Mouse (Mus musculus) CH12.LX (cell line): ENCODE results near the gene Mybph. TPM values are rescaled to one million over a fixed set of nuclear protein-coding genes. Genes with fewer than 3 reads are reported as not detected.

Source experiments
- DNase-seq: peaks from one replicate; pipeline ENCODE4 v3.0.0-alpha.2; 2013; ENCODE audit errors: extremely low read depth
- H3K27ac ChIP-seq: 2 replicates; pipeline ENCODE4 v1.5.1; 2012; ENCODE audit warnings: low read depth, mild to moderate bottlenecking, control low read depth, moderate library complexity; ENCODE audit not compliant: insufficient read depth
- H3K27me3 ChIP-seq: replicated peaks from 2 replicates; pipeline ENCODE3; 2012; ENCODE audit warnings: inconsistent platforms
- H3K36me3 ChIP-seq, 2 experiments: replicated peaks in 1 of 2; 2 replicates each; pipeline versions ENCODE3 to v1.6.1; 2012; ENCODE audit warnings: inconsistent platforms in 1 of 2, low read length in 1 of 2, mild to moderate bottlenecking in 1 of 2, mixed read lengths in 1 of 2, moderate library complexity in 1 of 2; ENCODE audit not compliant: control insufficient read depth in 1 of 2, insufficient read depth in 1 of 2
- H3K4me1 ChIP-seq, 2 experiments: 2 replicates each; pipeline ENCODE4 v1.6.1; 2012; ENCODE audit warnings: inconsistent platforms in 1 of 2, moderate library complexity in 1 of 2; ENCODE audit not compliant: insufficient read depth in 2 of 2, control insufficient read depth in 1 of 2
- H3K4me2 ChIP-seq: 2 replicates; pipeline ENCODE4 v1.6.1; 2012; ENCODE audit warnings: low read depth, mild to moderate bottlenecking, control low read depth; ENCODE audit not compliant: poor library complexity, insufficient read depth, severe bottlenecking
- H3K4me3 ChIP-seq, 3 experiments: fragments of 150-350 bp in 1 of 3; sonication (generic) in 1 of 3; replicated peaks in 1 of 3; 2 replicates each; pipeline versions ENCODE3 to v1.5.1; 2011 to 2012; ENCODE audit warnings: low read depth in 2 of 3, low read length in 2 of 3, mild to moderate bottlenecking in 2 of 3, moderate library complexity in 2 of 3, control low read depth in 1 of 3, improper control_type of control experiment in 1 of 3, inconsistent platforms in 1 of 3, mixed read lengths in 1 of 3; ENCODE audit not compliant: poor library complexity in 1 of 3
- H3K79me2 ChIP-seq: replicated peaks from 2 replicates; pipeline ENCODE4 v1.6.1; 2012; ENCODE audit warnings: mild to moderate bottlenecking, moderate library complexity; ENCODE audit not compliant: control insufficient read depth, poor library complexity, insufficient read depth, severe bottlenecking; ENCODE audit errors: extremely low read depth
- H3K9ac ChIP-seq: 2 replicates; pipeline ENCODE4 v1.6.1; 2012; ENCODE audit warnings: low read depth, mild to moderate bottlenecking, control low read depth, moderate library complexity; ENCODE audit not compliant: insufficient read depth
- H3K9me3 ChIP-seq: replicated peaks from 2 replicates; pipeline ENCODE3; 2012; ENCODE audit warnings: low read length, inconsistent platforms, mixed read lengths
- BHLHE40 ChIP-seq: IDR thresholded peaks from 2 replicates; pipeline ENCODE4 v1.6.1; 2011; ENCODE audit warnings: mild to moderate bottlenecking, low read depth, low read length, improper control_type of control experiment
- CHD1 ChIP-seq: IDR thresholded peaks from 2 replicates; pipeline ENCODE4 v1.6.1; 2012; ENCODE audit warnings: low read depth, low read length, improper control_type of control experiment, inconsistent platforms
- E2F4 ChIP-seq: IDR thresholded peaks from 2 replicates; pipeline ENCODE4 v1.6.1; 2011; ENCODE audit warnings: low read depth, low read length, improper control_type of control experiment; ENCODE audit not compliant: insufficient replicate concordance
- HCFC1 ChIP-seq: IDR thresholded peaks from 2 replicates; pipeline ENCODE4 v1.6.1; 2012; ENCODE audit warnings: low read depth, mild to moderate bottlenecking, inconsistent platforms, low read length, improper control_type of control experiment
- IRF4 ChIP-seq: IDR thresholded peaks from 2 replicates; pipeline ENCODE4 v1.6.1; 2014; ENCODE audit warnings: low read depth, mild to moderate bottlenecking, inconsistent platforms, low read length, improper control_type of control experiment
- JUND ChIP-seq: conservative IDR thresholded peaks from 2 replicates; pipeline ENCODE4 v1.6.1; 2011; ENCODE audit warnings: low read depth, low read length, improper control_type of control experiment
- KAT2A ChIP-seq: IDR thresholded peaks from 2 replicates; pipeline ENCODE4 v1.6.1; 2012; ENCODE audit warnings: low read length, improper control_type of control experiment, inconsistent platforms; ENCODE audit not compliant: insufficient replicate concordance
- MAX ChIP-seq: IDR thresholded peaks from 2 replicates; pipeline ENCODE4 v1.6.1; 2011; ENCODE audit warnings: low read length, improper control_type of control experiment
- MAZ ChIP-seq: IDR thresholded peaks from 2 replicates; pipeline ENCODE4 v1.6.1; 2012; ENCODE audit warnings: low read depth, mild to moderate bottlenecking, inconsistent platforms, low read length, improper control_type of control experiment, moderate library complexity
- MEF2A ChIP-seq: IDR thresholded peaks from 2 replicates; pipeline ENCODE4 v1.6.1; 2014; ENCODE audit warnings: low read depth, mild to moderate bottlenecking, inconsistent platforms, low read length, improper control_type of control experiment, borderline replicate concordance
- MYC ChIP-seq: IDR thresholded peaks from 2 replicates; pipeline ENCODE4 v1.6.1; 2011; ENCODE audit warnings: low read depth, mild to moderate bottlenecking, improper control_type of control experiment, low read length
- NELFE ChIP-seq: IDR thresholded peaks from 2 replicates; pipeline ENCODE4 v1.6.1; 2011; ENCODE audit warnings: low read depth, low read length, improper control_type of control experiment
- NRF1 ChIP-seq: IDR thresholded peaks from 2 replicates; pipeline ENCODE4 v1.6.1; 2014; ENCODE audit warnings: low read depth, mild to moderate bottlenecking, inconsistent platforms, low read length, improper control_type of control experiment, moderate library complexity
- POLR2AphosphoS2 ChIP-seq: IDR thresholded peaks from 2 replicates; pipeline ENCODE4 v1.6.1; 2011; ENCODE audit warnings: low read depth, low read length, improper control_type of control experiment
- RAD21 ChIP-seq: IDR thresholded peaks from 2 replicates; pipeline ENCODE4 v1.6.1; 2011; ENCODE audit warnings: low read depth, mild to moderate bottlenecking, low read length, improper control_type of control experiment, moderate library complexity
- RCOR1 ChIP-seq: conservative IDR thresholded peaks from 2 replicates; pipeline ENCODE4 v1.6.1; 2012; ENCODE audit warnings: low read depth, mild to moderate bottlenecking, inconsistent platforms, low read length, improper control_type of control experiment
- SIN3A ChIP-seq: IDR thresholded peaks from 2 replicates; pipeline ENCODE4 v1.6.1; 2012; ENCODE audit warnings: low read length, improper control_type of control experiment, inconsistent platforms
- TBP ChIP-seq: conservative IDR thresholded peaks from 2 replicates; pipeline ENCODE4 v1.6.1; 2011; ENCODE audit warnings: low read depth, low read length, improper control_type of control experiment
- TCF12 ChIP-seq: IDR thresholded peaks from 2 replicates; pipeline ENCODE4 v1.6.1; 2014; ENCODE audit warnings: low read depth, mild to moderate bottlenecking, inconsistent platforms, low read length, improper control_type of control experiment
- USF1 ChIP-seq: IDR thresholded peaks from 2 replicates; pipeline ENCODE4 v1.6.1; 2014; ENCODE audit warnings: low read depth, mild to moderate bottlenecking, inconsistent platforms, low read length, improper control_type of control experiment
- USF2 ChIP-seq: conservative IDR thresholded peaks from 2 replicates; pipeline ENCODE4 v1.6.1; 2011; ENCODE audit warnings: low read depth, low read length, improper control_type of control experiment
- ZC3H11A ChIP-seq: IDR thresholded peaks from 2 replicates; pipeline ENCODE4 v1.6.1; 2012; ENCODE audit warnings: low read depth, mild to moderate bottlenecking, inconsistent platforms, low read length, improper control_type of control experiment
- ZKSCAN1 ChIP-seq: IDR thresholded peaks from 2 replicates; pipeline ENCODE4 v1.6.1; 2012; ENCODE audit warnings: low read depth, inconsistent platforms, low read length, improper control_type of control experiment, borderline replicate concordance
- ZMIZ1 ChIP-seq: IDR thresholded peaks from 2 replicates; pipeline ENCODE4 v1.6.1; 2012; ENCODE audit warnings: low read depth, mild to moderate bottlenecking, inconsistent platforms, low read length, improper control_type of control experiment
- ZNF384 ChIP-seq: IDR thresholded peaks from 2 replicates; pipeline ENCODE4 v1.6.1; 2012; ENCODE audit warnings: low read depth, low read length, improper control_type of control experiment, inconsistent platforms
- dilution Hi-C: fragments of 300-500 bp; cut with MboI; formaldehyde crosslinking; loops from 2 replicates; pipeline ENCODE4 v1.14.3; 2020; ENCODE audit warnings: low sequenced_read_pairs; ENCODE audit not compliant: extremely low pct_unique_long_range_greater_than_20kb, extremely low pct_ligation_motif_present
- in situ Hi-C: fragments of 300-500 bp; cut with MboI; formaldehyde crosslinking; loops from 3 replicates; pipeline ENCODE4 v1.14.3; 2019; ENCODE audit warnings: low sequenced_read_pairs, low pct_ligation_motif_present, low pct_unique_long_range_greater_than_20kb, mixed read lengths
- polyA plus RNA-seq: library from polyadenylated mRNA; unstranded; fragments of >175 nt; gene quantifications from 2 replicates; pipeline ENCODE4 v1.2.1, GENCODE M21; 2012; ENCODE audit warnings: low read depth; ENCODE audit not compliant: insufficient read length
- total RNA-seq, 2 experiments: library from RNA; depleted of rRNA; stranded (reverse); fragments of 300-350 nt in 1 of 2; fragments of >200 nt in 1 of 2; gene quantifications; 2 replicates each; pipeline ENCODE4 v1.2.3; 2012 to 2014

Gene Mybph
- total and polyA plus RNA-seq, 3 experiments: 0.25 to 3.0 (median 0.51) TPM

DNA sequence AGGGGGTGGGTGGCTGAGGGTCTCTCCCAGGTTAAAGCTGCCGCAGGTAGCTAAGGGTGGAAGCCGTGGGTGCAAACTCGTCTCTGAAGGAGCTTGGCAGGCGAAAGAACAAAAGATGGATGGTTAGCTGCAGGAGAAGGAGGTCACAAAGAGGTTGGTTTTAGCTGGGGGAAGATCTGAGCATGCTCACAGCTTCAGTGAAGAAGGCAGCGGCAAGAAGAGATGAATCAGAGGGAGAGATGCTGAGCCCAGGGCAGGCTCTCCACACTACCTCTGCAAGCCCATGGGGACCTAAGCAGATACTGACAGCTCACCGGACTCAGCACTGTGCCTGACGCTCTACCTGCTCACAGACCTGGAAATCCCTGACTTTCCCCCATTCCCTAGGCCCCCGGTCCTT, 48.0 kb downstream of the Mybph start:
- in situ Hi-C loops (loop anchor here (5.0 to 10.0 kb wide), 2 partner anchors 54 to 89 kb away; no protein-coding TSS in a partner anchor), dilution Hi-C loops (no loop called here)
- Histone ChIP-seq H3K79me2 (no peaks in the 10 kb centered on the region), H3K4me3 (peak overlapping the region in 1 of 3 experiments; percentile 6), H3K4me2 (no peak overlapping the region; the same call in 1 of the 2 replicates), H3K4me1 (peaks cover 14 to 83% of the 10 kb centered on the region in 2 experiments), H3K36me3 (no peaks in the 10 kb centered on the region), H3K27me3 (no peaks in the 10 kb centered on the region), H3K9me3 (no peaks in the 10 kb centered on the region), H3K27ac (no peak overlapping the region), H3K9ac (no peak overlapping the region)
- DNase-seq: peak; percentile 44
- TF ChIP-seq ZNF384: no peak
- no peak for TF ChIP-seq MEF2A
- TF ChIP-seq NRF1: peak; percentile 48
- no peak for TF ChIP-seq E2F4
- no peak for TF ChIP-seq HCFC1
- no peak for TF ChIP-seq SIN3A
- no peak for TF ChIP-seq ZMIZ1
- TF ChIP-seq BHLHE40: no peak

- no peak overlapping the region for H3K27ac ChIP-seq
- no peak for TF ChIP-seq RAD21
- TF ChIP-seq SIN3A: no peak
- TF ChIP-seq MYC: no peak
- no peak for TF ChIP-seq USF1
- TF ChIP-seq TCF12: no peak
- TF ChIP-seq ZC3H11A: no peak
- TF ChIP-seq BHLHE40: no peak
- H3K27me3 ChIP-seq: no peaks in the 10 kb centered on the region
- H3K4me3 ChIP-seq: no peak overlapping the region
- no peaks in the 10 kb centered on the region for H3K79me2 ChIP-seq
- no peak overlapping the region for H3K9ac ChIP-seq
- in situ Hi-C loops: loop anchor here (5.0 to 10.0 kb wide), 2 partner anchors 53 to 90 kb away; no protein-coding TSS in a partner anchor
- dilution Hi-C loops: no loop called here
- DNase-seq: no peak
- peaks cover 12 to 79% of the 10 kb centered on the region in 2 experiments for H3K4me1 ChIP-seq
- no peak overlapping the region for H3K4me2 ChIP-seq
- no peaks in the 10 kb centered on the region for H3K9me3 ChIP-seq
- H3K36me3 ChIP-seq: no peaks in the 10 kb centered on the region
These were observed 49.0 kb downstream of the Mybph start for GRCm38 (mm10) chr1:134242286-134242685.

GRCm38 (mm10) chr1:134243505-134243904, 50.3 kb downstream of the Mybph start:
- in situ Hi-C loops (loop anchor here (5.0 to 10.0 kb wide), 2 partner anchors 51 to 91 kb away; no protein-coding TSS in a partner anchor), dilution Hi-C loops (no loop called here)
- TF ChIP-seq E2F4 (no peak), JUND (no peak), TBP (no peak), TCF12 (no peak), NELFE (no peak), MAZ (no peak), ZMIZ1 (no peak), MYC (no peak), NRF1 (no peak), ZKSCAN1 (no peak), CHD1 (no peak), ZNF384 (no peak), KAT2A (no peak), MAX (no peak), ZC3H11A (no peak), USF2 (no peak), RCOR1 (no peak), SIN3A (no peak), POLR2AphosphoS2 (no peak), IRF4 (no peak)

More at GRCm38 (mm10) chr1:134243505-134243904, 50.3 kb downstream of the Mybph start:
- H3K27me3 ChIP-seq: no peaks in the 10 kb centered on the region
- peaks cover 12 to 70% of the 10 kb centered on the region in 2 experiments for H3K4me1 ChIP-seq
- no peaks in the 10 kb centered on the region for H3K79me2 ChIP-seq
- H3K27ac ChIP-seq: no peak overlapping the region
- no peak overlapping the region for H3K9ac ChIP-seq
- H3K4me2 ChIP-seq: no peak overlapping the region
- DNase-seq: peak; percentile 39
- no peaks in the 10 kb centered on the region for H3K9me3 ChIP-seq
- H3K4me3 ChIP-seq: no peak overlapping the region
- H3K36me3 ChIP-seq: no peaks in the 10 kb centered on the region
